Mouse (Mus musculus) myocyte (in vitro differentiated cells): ENCODE measurements around the gene Ccr6. TPM values are rescaled to one million over a fixed set of nuclear protein-coding genes. Genes with fewer than 3 reads are reported as not detected.

Experiments
- H3K27me3 ChIP-seq: one replicate; pipeline ENCODE4 v1.6.1; 2011; ENCODE audit not compliant: control insufficient read depth, insufficient read depth, insufficient read length
- H3K36me3 ChIP-seq: one replicate; pipeline ENCODE4 v1.6.1; 2011; ENCODE audit not compliant: control insufficient read depth, insufficient read depth
- H3K4me2 ChIP-seq: one replicate; pipeline ENCODE4 v1.6.1; 2011; ENCODE audit warnings: low read depth, control low read depth
- H3K4me3 ChIP-seq: one replicate; pipeline ENCODE4 v1.5.1; 2011; ENCODE audit warnings: mild to moderate bottlenecking, control low read depth, moderate library complexity
- H3K79me2 ChIP-seq: one replicate; pipeline ENCODE4 v1.6.1; 2011; ENCODE audit not compliant: control insufficient read depth, insufficient read depth
- H3ac ChIP-seq: one replicate; pipeline ENCODE4 v1.6.1; 2011; ENCODE audit not compliant: control insufficient read depth, insufficient read length
- CEBPB ChIP-seq: IDR thresholded peaks from 2 replicates; pipeline ENCODE4 v1.6.1; 2011; ENCODE audit warnings: mild to moderate bottlenecking, moderate library complexity; ENCODE audit not compliant: poor library complexity, insufficient read depth, severe bottlenecking
- E2F4 ChIP-seq: IDR thresholded peaks from one replicate; pipeline ENCODE4 v1.6.1; 2011; ENCODE audit warnings: mild to moderate bottlenecking, control low read depth, moderate library complexity; ENCODE audit not compliant: insufficient read depth
- MAX ChIP-seq: IDR thresholded peaks from one replicate; pipeline ENCODE4 v1.6.1; 2011; ENCODE audit warnings: low read depth, mild to moderate bottlenecking, control low read depth
- MYOD1 ChIP-seq, 3 experiments: IDR thresholded peaks; one replicate each; pipeline ENCODE4 v1.6.1; 2011; ENCODE audit warnings: control low read depth in 2 of 3, low read depth in 2 of 3, mild to moderate bottlenecking in 2 of 3, moderate library complexity in 1 of 3; ENCODE audit not compliant: insufficient read length in 2 of 3, control insufficient read depth in 1 of 3
- MYOG ChIP-seq, 3 experiments: IDR thresholded peaks; one replicate each; pipeline ENCODE4 v1.6.1; 2011; ENCODE audit warnings: control low read depth in 2 of 3, low read depth in 2 of 3, mild to moderate bottlenecking in 2 of 3; ENCODE audit not compliant: insufficient read length in 2 of 3, control insufficient read depth in 1 of 3, insufficient read depth in 1 of 3
- POLR2A ChIP-seq: IDR thresholded peaks from one replicate; pipeline ENCODE4 v1.6.1; 2011; ENCODE audit warnings: low read depth, mild to moderate bottlenecking, control low read depth, moderate library complexity; ENCODE audit not compliant: insufficient read length
- POLR2AphosphoS2 ChIP-seq: IDR thresholded peaks from one replicate; pipeline ENCODE4 v1.6.1; 2011; ENCODE audit warnings: low read depth, control low read depth; ENCODE audit not compliant: insufficient read length
- REST ChIP-seq: IDR thresholded peaks from one replicate; pipeline ENCODE4 v1.6.1; 2011; ENCODE audit warnings: mild to moderate bottlenecking, control low read depth, moderate library complexity; ENCODE audit not compliant: insufficient read depth, insufficient read length
- SRF ChIP-seq: IDR thresholded peaks from one replicate; pipeline ENCODE4 v1.6.1; 2011; ENCODE audit warnings: low read depth; ENCODE audit not compliant: control insufficient read depth, insufficient read length
- TCF12 ChIP-seq: IDR thresholded peaks from one replicate; pipeline ENCODE4 v1.6.1; 2011; ENCODE audit warnings: mild to moderate bottlenecking, control low read depth; ENCODE audit not compliant: poor library complexity, insufficient read depth, severe bottlenecking
- TCF3 ChIP-seq: IDR thresholded peaks from one replicate; pipeline ENCODE4 v1.6.1; 2011; ENCODE audit warnings: low read depth, control low read depth; ENCODE audit not compliant: insufficient read length
- USF1 ChIP-seq: IDR thresholded peaks from one replicate; pipeline ENCODE4 v1.6.1; 2011; ENCODE audit warnings: low read depth, mild to moderate bottlenecking, control low read depth, moderate library complexity
- polyA plus RNA-seq: library from polyadenylated mRNA; unstranded; fragments of >200 nt; fragmentation: generic; extraction: Trizol; gene quantifications from one replicate; pipeline ENCODE4 v1.2.1, GENCODE M21; 2012; ENCODE audit warnings: missing spikeins

Gene Ccr6
- polyA plus RNA-seq, 1 experiment: not detected

DNA sequence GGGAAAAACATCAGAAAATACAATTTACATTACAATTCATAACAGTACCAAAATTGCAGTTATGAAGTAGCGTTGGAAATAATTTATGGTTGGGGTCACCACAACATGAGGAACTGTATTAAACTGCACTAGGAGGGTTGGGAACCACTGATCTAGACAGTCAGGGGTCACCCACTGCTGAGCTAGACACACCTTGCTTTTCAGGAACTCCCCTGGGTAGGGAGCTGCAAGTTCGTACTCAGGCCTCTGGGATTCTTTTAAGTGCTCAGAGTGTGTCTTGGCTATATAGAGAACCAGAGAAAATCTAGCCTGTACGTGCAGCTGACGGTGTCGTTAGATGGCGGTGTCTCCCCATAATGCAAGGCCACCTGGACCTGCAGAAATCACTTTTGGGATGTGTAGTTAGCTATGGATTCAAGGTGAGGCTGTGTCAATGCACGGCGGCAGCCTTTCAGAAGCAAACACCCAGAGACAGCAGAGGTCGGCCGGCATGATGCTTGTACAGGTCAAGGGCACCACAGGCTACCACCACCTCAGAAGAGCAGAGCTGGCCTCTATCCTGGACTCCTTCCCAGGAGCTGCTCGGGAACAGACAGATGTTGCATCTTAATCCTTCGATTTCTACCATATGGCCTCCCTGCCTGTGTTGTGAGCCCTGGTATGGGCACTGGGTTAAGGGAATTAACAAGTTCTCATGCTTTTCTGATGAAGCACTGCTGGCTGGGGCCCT is 20.7 kb upstream of the Ccr6 start:
- Histone ChIP-seq H3K4me3 (no peak overlapping the region), H3K4me2 (no peak overlapping the region), H3ac (no peak overlapping the region), H3K27me3 (peaks cover 39% of the 10 kb centered on the region), H3K36me3 (no peaks in the 10 kb centered on the region), H3K79me2 (no peaks in the 10 kb centered on the region)
- TF ChIP-seq TCF3 (no peak), TCF12 (no peak), CEBPB (no peak), REST (no peak), MYOD1 (IDR thresholded peaks at IDR 0.05; ENCODE audit: control insufficient read depth in 1 of 3, insufficient read length in 2 of 3, low read depth in 2 of 3) (no peak), POLR2A (no peak), USF1 (no peak), MAX (no peak), POLR2AphosphoS2 (no peak)

DNA sequence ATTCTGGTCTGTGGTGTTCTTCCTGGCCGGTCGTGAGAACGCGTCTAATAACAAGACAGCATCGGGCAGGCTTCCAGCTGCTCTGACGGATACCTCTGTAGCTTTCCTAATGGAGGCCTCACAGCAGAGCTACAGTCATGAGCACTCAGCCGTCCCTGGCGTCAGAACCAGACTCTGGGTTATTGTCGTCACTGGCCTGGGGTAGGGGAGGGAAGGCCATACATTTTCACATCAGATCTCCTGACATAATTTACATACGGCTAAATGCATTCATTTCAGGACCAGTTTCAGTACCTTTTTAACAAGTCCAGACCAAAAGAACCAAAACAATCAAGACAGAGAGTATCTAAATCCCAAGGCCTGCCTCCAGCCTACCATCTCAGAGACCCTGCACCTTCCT is 12.6 kb upstream of the Ccr6 start:
- no peak overlapping the region for H3ac ChIP-seq
- H3K36me3 ChIP-seq: no peaks in the 10 kb centered on the region
- H3K4me2 ChIP-seq: no peak overlapping the region
- no peaks in the 10 kb centered on the region for H3K79me2 ChIP-seq
- no peak overlapping the region for H3K4me3 ChIP-seq
- H3K27me3 ChIP-seq: peaks cover 21% of the 10 kb centered on the region
- no peak for TF ChIP-seq USF1
- no peak for TF ChIP-seq SRF
- TF ChIP-seq MYOD1 (IDR thresholded peaks at IDR 0.05; ENCODE audit: control insufficient read depth in 1 of 3, insufficient read length in 2 of 3, low read depth in 2 of 3): no peak
- no peak for TF ChIP-seq TCF12
- no peak for TF ChIP-seq MAX
- no peak for TF ChIP-seq E2F4
- no peak for TF ChIP-seq MYOG (IDR thresholded peaks at IDR 0.05; ENCODE audit: control insufficient read depth in 1 of 3, insufficient read depth in 1 of 3, insufficient read length in 2 of 3, low read depth in 2 of 3)
- no peak for TF ChIP-seq TCF3
- TF ChIP-seq POLR2A: no peak
- no peak for TF ChIP-seq CEBPB

DNA sequence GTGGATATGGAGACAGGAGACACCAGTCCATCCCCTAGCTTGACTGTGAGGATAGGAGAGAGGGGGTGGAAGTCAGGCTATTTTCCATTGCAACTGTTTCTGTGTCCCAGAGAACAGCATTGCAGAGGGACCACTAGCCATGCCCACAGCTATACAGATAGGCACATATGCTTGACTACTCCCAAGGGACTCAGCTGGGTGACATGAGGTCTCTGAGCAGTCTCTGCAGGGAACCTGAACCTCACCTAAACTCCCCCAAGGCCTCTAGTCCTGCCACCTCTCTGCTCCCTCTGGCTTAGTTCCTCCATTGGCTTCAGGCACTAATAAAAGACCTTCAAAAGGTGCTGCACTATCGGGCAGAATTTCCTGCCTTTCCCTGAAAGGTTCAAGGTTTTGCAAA is 11.8 kb upstream of the Ccr6 start:
- H3K36me3 ChIP-seq: no peaks in the 10 kb centered on the region
- H3K4me2 ChIP-seq: no peak overlapping the region
- H3K27me3 ChIP-seq: peaks cover 21% of the 10 kb centered on the region
- no peak for TF ChIP-seq TCF3
- TF ChIP-seq TCF12: no peak
- no peak for TF ChIP-seq CEBPB
- no peak for TF ChIP-seq REST
- no peak for TF ChIP-seq SRF
- no peak for TF ChIP-seq POLR2AphosphoS2
- no peak for TF ChIP-seq USF1
- H3K79me2 ChIP-seq: no peaks in the 10 kb centered on the region
- H3ac ChIP-seq: no peak overlapping the region
- no peak overlapping the region for H3K4me3 ChIP-seq

DNA sequence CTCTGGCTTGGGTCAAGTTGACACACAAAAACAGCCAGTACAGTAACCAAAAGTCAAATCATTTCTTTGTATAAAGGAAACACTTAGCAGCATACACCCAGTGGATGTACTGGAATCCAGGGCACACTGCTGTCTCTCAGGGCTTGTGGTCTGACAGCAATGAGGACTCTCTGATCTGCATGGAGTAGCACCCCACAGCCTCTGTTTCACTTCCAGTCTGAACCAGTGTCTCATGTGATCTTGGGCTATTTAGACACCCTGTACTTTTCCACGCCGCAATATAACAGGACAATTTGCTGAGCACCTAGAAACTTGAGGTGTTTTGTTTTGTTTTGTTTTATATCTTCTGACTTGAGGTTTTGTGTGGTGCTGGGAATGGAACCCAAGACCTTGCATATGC is 10.7 kb upstream of the Ccr6 start:
- peaks cover 22% of the 10 kb centered on the region for H3K27me3 ChIP-seq
- H3K79me2 ChIP-seq: no peaks in the 10 kb centered on the region
- no peaks in the 10 kb centered on the region for H3K36me3 ChIP-seq
- no peak overlapping the region for H3ac ChIP-seq
- H3K4me3 ChIP-seq: no peak overlapping the region
- no peak for TF ChIP-seq TCF3
- no peak for TF ChIP-seq E2F4
- H3K4me2 ChIP-seq: no peak overlapping the region

DNA sequence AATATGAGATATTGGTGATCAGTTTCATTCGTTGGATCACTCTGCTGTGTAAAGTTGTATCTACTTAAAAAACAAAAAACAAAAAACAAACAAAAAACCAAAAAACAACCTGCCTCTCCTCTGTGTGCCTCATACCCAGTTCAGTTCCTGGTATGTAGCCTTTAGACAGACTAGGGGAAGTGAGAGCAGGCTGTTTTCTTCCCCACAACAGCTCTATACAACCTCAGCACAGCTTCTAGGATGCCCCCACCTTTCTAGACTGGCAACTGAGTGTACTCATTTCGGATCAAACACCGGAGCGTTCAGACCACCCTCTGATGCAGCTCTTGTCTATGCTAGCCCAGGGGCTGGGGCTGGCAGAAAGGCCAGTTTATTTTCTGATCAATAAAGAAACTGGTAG is 10.1 kb upstream of the Ccr6 start:
- Histone ChIP-seq H3K36me3 (no peaks in the 10 kb centered on the region), H3ac (no peak overlapping the region), H3K79me2 (no peaks in the 10 kb centered on the region), H3K4me3 (no peak overlapping the region), H3K4me2 (no peak overlapping the region), H3K27me3 (peaks cover 27% of the 10 kb centered on the region)
- TF ChIP-seq TCF3: no peak

DNA sequence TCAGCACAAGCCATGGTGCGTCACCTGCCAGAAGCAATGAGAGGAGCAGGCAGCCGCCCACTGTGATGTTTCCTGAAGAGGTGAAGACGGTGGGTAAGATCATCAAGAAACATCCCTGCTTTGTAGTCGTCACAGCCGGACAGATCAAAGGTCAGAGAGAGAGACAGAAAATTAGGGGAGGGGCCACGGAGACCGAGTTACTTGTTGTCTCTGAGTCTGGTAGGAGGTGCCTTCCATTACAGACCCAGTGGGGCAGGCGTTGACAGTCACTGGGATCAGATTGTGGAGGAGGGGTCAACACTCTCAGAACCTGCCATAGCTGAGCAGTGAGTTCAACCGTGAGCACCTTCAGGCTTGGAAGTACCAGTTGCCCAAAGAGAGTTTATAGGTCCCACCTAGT is 7.2 kb upstream of the Ccr6 start:
- Histone ChIP-seq H3K36me3 (no peaks in the 10 kb centered on the region), H3ac (no peak overlapping the region), H3K4me3 (no peak overlapping the region), H3K79me2 (no peaks in the 10 kb centered on the region), H3K4me2 (no peak overlapping the region), H3K27me3 (peaks cover 38% of the 10 kb centered on the region)
- TF ChIP-seq CEBPB (no peak), TCF3 (no peak), E2F4 (no peak), MYOD1 (IDR thresholded peaks at IDR 0.05; ENCODE audit: control insufficient read depth in 1 of 3, insufficient read length in 2 of 3, low read depth in 2 of 3) (no peak), TCF12 (no peak), SRF (no peak), USF1 (no peak), MAX (no peak), MYOG (IDR thresholded peaks at IDR 0.05; ENCODE audit: control insufficient read depth in 1 of 3, insufficient read depth in 1 of 3, insufficient read length in 2 of 3, low read depth in 2 of 3) (no peak), REST (no peak), POLR2A (no peak), POLR2AphosphoS2 (no peak)
